Comparison of ENCODE assay signal across 22 mouse cellular contexts in the genomic region with DNA sequence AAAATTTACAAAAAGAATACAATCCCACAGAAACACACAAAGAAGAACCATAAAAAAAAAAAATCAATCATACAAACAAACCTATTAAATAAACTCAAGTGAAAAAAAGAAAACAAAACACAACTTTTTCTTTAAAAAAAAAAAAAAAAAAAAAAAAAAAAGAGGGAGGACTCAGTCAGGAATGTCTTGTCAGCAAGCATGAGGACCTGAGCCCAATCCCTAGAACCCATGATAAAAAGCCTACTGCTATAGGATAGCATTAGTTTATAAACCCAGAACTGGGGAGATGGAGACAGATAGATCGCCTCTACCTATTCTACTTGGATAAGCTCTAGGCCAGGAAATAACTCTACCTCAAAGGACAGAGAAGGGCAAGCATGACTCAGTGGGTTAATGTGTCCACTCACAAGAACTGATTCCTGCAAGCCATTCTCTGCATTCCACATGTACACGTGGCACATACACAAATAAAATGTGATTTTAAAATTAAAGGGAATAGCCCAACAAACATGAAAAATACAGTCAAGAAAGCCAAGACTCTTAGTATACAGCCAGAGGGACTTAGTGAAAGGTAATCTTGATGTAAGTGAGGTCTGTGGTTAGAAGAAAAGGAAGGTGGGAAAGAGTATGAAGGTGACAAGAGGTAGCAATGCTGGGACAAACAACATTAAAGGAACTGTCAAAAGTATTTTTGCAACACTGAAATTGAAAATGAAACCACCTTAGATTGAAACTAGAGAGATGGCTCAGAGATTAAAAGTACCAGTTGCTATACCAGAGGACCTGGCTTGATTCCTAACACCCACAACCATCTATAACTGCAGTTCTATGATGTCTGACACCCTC. TPM values are rescaled to one million over a fixed set of nuclear protein-coding genes. Genes with fewer than 3 reads are reported as not detected.
DNase-seq lines count a peak whose midpoint lies in the region; ATAC-seq and TF ChIP-seq lines count a peak whose summit lies in the region.
"Had no signal": no experiment of that assay in that cellular context is flagged by ENCODE, and none has a peak within 500 bp of the region (broad histone marks: within the 10 kb centered on the region; RNA-seq: fewer than 3 reads in every experiment).

No protein-coding gene starts in this region.

- peak overlapping the region; percentile 14 for H3K4me2 ChIP-seq in liver, embryonic 12.5 days
- H3K4me2 ChIP-seq in liver, embryonic 11.5 days, result no peak overlapping the region
- no peak overlapping the region for H3K4me2 ChIP-seq in liver, embryonic 16.5 days (ENCODE audit: low read depth, low read length)
- H3K4me2 ChIP-seq: forebrain, embryonic 13.5 days; hindbrain, embryonic 14.5 days had no signal

- no peak overlapping the region for H3K4me3 ChIP-seq in liver, embryonic 12.5 days
- no peak overlapping the region for H3K4me3 ChIP-seq in liver, embryonic 11.5 days (ENCODE audit: low read depth, low read length)
- no peak overlapping the region for H3K4me3 ChIP-seq in liver, embryonic 16.5 days (ENCODE audit: low read depth, low read length)
- H3K4me3 ChIP-seq in kidney, adult 2 months (ENCODE audit: insufficient read depth, low read depth, low read length), result no peak overlapping the region
- H3K4me3 ChIP-seq: forebrain, embryonic 13.5 days; gastrocnemius, adult 2 months; heart, adult 2 months; left cerebral cortex, adult 2 months had no signal

- no peak for DNase-seq in liver, embryonic 11.5 days (ENCODE audit: low spot score)
- no peak for DNase-seq in right cerebral cortex, adult 18-20 months
- no peak for DNase-seq in kidney, adult 2 months
- no peak for DNase-seq in frontal cortex, postnatal 10 days (ENCODE audit: low spot score in 2 of 2)
- no peak for DNase-seq in kidney, postnatal 4 days
- DNase-seq: adrenal gland, adult 8-10 months; cerebellum, postnatal 14 days; gastrocnemius, adult 2 months; heart, adult 2 months; kidney, adult 18-20 months; lung, postnatal 36 days; midbrain, embryonic 14.5 days; thymus, adult 18-20 months had no signal

- TF ChIP-seq CTCF in kidney, adult 2 months (conservative IDR thresholded peaks at IDR 0.05; ENCODE audit: insufficient read depth, insufficient read length, low read depth, low read length), result no peak

- no peak for ATAC-seq in liver, embryonic 12.5 days
- ATAC-seq in liver, embryonic 11.5 days (replicated peaks; ENCODE audit: low FRiP score), result no peak
- ATAC-seq in erythroblast, adult 5-6 weeks (replicated peaks; ENCODE audit: low FRiP score, poor library complexity, severe bottlenecking), result peak; percentile 47; the same call in 1 of the 2 replicates
- no peak for ATAC-seq in liver, embryonic 16.5 days (ENCODE audit: low read depth)
- ATAC-seq: forebrain, embryonic 13.5 days had no signal

- H3K9me3 ChIP-seq in liver, embryonic 12.5 days (replicated peaks), result no peaks in the 10 kb centered on the region
- no peaks in the 10 kb centered on the region for H3K9me3 ChIP-seq in liver, embryonic 11.5 days (ENCODE audit: control insufficient read depth, low read length)
- H3K9me3 ChIP-seq in liver, embryonic 16.5 days (replicated peaks; ENCODE audit: control insufficient read depth, low read length), result no peaks in the 10 kb centered on the region
- H3K9me3 ChIP-seq: forebrain, embryonic 13.5 days had no signal

- peak overlapping the region; percentile 60 for H3K27ac ChIP-seq in liver, embryonic 12.5 days
- H3K27ac ChIP-seq in liver, embryonic 11.5 days (ENCODE audit: low read depth, low read length), result no peak overlapping the region
- peak overlapping the region; percentile 43; the same call in 1 of the 2 replicates for H3K27ac ChIP-seq in liver, embryonic 16.5 days (ENCODE audit: low read length)
- H3K27ac ChIP-seq in kidney, adult 2 months (ENCODE audit: insufficient read depth, low read depth, low read length), result no peak overlapping the region
- H3K27ac ChIP-seq: forebrain, embryonic 13.5 days; gastrocnemius, adult 2 months; heart, adult 2 months; hindbrain, embryonic 14.5 days; left cerebral cortex, adult 2 months had no signal

- no peak overlapping the region for H3K9ac ChIP-seq in liver, embryonic 12.5 days
- no peak overlapping the region for H3K9ac ChIP-seq in liver, embryonic 11.5 days (ENCODE audit: low read depth, low read length)
- H3K9ac ChIP-seq in liver, embryonic 16.5 days (ENCODE audit: low read depth, low read length), result no peak overlapping the region
- H3K9ac ChIP-seq: forebrain, embryonic 13.5 days; hindbrain, embryonic 14.5 days had no signal

- no peaks in the 10 kb centered on the region for H3K27me3 ChIP-seq in liver, embryonic 12.5 days (replicated peaks)
- H3K27me3 ChIP-seq in liver, embryonic 11.5 days (replicated peaks; ENCODE audit: control insufficient read depth, insufficient read depth, low read length), result no peaks in the 10 kb centered on the region
- H3K27me3 ChIP-seq in liver, embryonic 16.5 days (ENCODE audit: control insufficient read depth, insufficient read depth, low read depth, low read length), result no peaks in the 10 kb centered on the region
- H3K27me3 ChIP-seq in kidney, adult 2 months (replicated peaks; ENCODE audit: control insufficient read depth, insufficient read depth, low read length), result no peaks in the 10 kb centered on the region
- H3K27me3 ChIP-seq: forebrain, embryonic 13.5 days had no signal

- WGBS in liver, embryonic 12.5 days (ENCODE audit: insufficient replicate concordance), result 66% methylated on average over 2 of the region's 2 CpGs
- WGBS in liver, embryonic 11.5 days, result 76% methylated on average over 2 of the region's 2 CpGs
- 71% methylated on average over 2 of the region's 2 CpGs for WGBS in liver, embryonic 16.5 days (ENCODE audit: insufficient replicate concordance)
- 51% methylated on average over 2 of the region's 2 CpGs for WGBS in kidney, adult 2 months

- peaks cover 85% of the 10 kb centered on the region for H3K4me1 ChIP-seq in liver, embryonic 12.5 days
- H3K4me1 ChIP-seq in liver, embryonic 11.5 days (replicated peaks; ENCODE audit: control insufficient read depth, insufficient read depth, low read length), result peaks cover 16% of the 10 kb centered on the region
- peaks cover 43% of the 10 kb centered on the region for H3K4me1 ChIP-seq in liver, embryonic 16.5 days (ENCODE audit: control insufficient read depth, low read depth, low read length)
- no peaks in the 10 kb centered on the region; the same call in 1 of the 2 replicates for H3K4me1 ChIP-seq in kidney, adult 2 months (ENCODE audit: control insufficient read depth, insufficient read depth, low read length)
- H3K4me1 ChIP-seq: forebrain, embryonic 13.5 days had no signal

- H3K36me3 ChIP-seq in liver, embryonic 12.5 days, result peaks cover 15% of the 10 kb centered on the region
- no peaks in the 10 kb centered on the region for H3K36me3 ChIP-seq in liver, embryonic 11.5 days (ENCODE audit: control insufficient read depth, insufficient read depth, low read length)
- no peaks in the 10 kb centered on the region for H3K36me3 ChIP-seq in liver, embryonic 16.5 days (ENCODE audit: control insufficient read depth, insufficient read depth)
- H3K36me3 ChIP-seq in kidney, adult 2 months (ENCODE audit: control insufficient read depth, insufficient read depth, low read length), result no peaks in the 10 kb centered on the region

- TF ChIP-seq POLR2A in kidney, adult 2 months (IDR thresholded peaks at IDR 0.05; ENCODE audit: low read depth, low read length), result no peak

RNA-seq across cellular contexts. Expression of gene Usp32, which starts 13.5 kb away (rescaled TPM):
- polyA plus RNA-seq in liver, embryonic 12.5 days (2016; fragmentation: Nextera tagmentation; extraction: Ambion mirVana), result 10.6 and 12.0 TPM in 2 replicates
- 7.9 and 10.9 TPM in 2 replicates for polyA plus RNA-seq in liver, embryonic 11.5 days (2014; fragmentation: Nextera tagmentation; extraction: Ambion mirVana)
- total RNA-seq in erythroblast, adult 5-6 weeks (2015; ENCODE audit: low replicate concordance), result 351 and 367 TPM in 2 replicates
- total RNA-seq in erythroblast, adult 5-6 weeks (2017; ENCODE audit: low replicate concordance), result 512 and 717 TPM in 2 replicates
- 11.4 and 12.2 TPM in 2 replicates for polyA plus RNA-seq in liver, embryonic 16.5 days (2015; fragmentation: Nextera tagmentation; extraction: Ambion mirVana)
- polyA plus RNA-seq in kidney, adult 2 months (2012; rRNA removed), result 8.0 and 9.6 TPM in 2 replicates

RNA-seq across cellular contexts. Expression of gene 1700125H20Rik, which starts 43.7 kb away (rescaled TPM):
- not detected in 2 replicates for polyA plus RNA-seq in liver, embryonic 12.5 days (2016; fragmentation: Nextera tagmentation; extraction: Ambion mirVana)
- 0.26 TPM in 1 of 2 replicates, not detected in the other for polyA plus RNA-seq in liver, embryonic 11.5 days (2014; fragmentation: Nextera tagmentation; extraction: Ambion mirVana)
- not detected in 2 replicates for total RNA-seq in erythroblast, adult 5-6 weeks (2015; ENCODE audit: low replicate concordance)
- not detected in 2 replicates for total RNA-seq in erythroblast, adult 5-6 weeks (2017; ENCODE audit: low replicate concordance)
- polyA plus RNA-seq in liver, embryonic 16.5 days (2015; fragmentation: Nextera tagmentation; extraction: Ambion mirVana), result 0.14 TPM in 1 of 2 replicates, not detected in the other
- not detected in 2 replicates for polyA plus RNA-seq in kidney, adult 2 months (2012; rRNA removed)
- total RNA-seq: gastrocnemius, adult 2 months; heart, adult 2 months; left cerebral cortex, adult 2 months had no signal
- polyA plus RNA-seq: C2C12; embryonic facial prominence, embryonic 11.5 days; heart, adult 2 months; large intestine, adult 2 months had no signal

Comparison
In these comparisons a context has a peak if more than half of its experiments do, and no peak if none do; other contexts are left out.
1. H3K27ac ChIP-seq: peak in liver, embryonic 12.5 days (single experiment) and liver, embryonic 16.5 days (single experiment); none in liver, embryonic 11.5 days (single experiment) and kidney, adult 2 months (single experiment).